Mouse (Mus musculus): ENCODE results near the gene H2-DMa.

DNA sequence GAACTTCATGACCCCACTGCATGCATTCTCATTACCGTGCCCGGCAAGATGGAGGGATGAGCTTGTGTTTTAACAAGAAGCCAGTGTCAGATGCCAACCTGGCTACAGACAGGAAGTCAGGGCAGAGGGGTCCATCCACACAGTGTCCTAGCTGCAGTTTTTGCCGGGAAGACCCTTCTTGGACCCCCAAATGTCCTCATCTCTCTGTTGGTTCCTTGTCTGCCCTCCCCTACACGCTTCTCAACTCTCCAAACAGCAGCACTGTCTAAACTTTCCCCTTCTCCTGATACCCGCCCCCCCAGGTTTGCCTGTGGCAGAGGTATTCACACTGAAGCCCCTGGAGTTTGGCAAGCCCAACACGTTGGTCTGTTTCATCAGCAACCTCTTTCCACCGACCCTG is 18.3 kb downstream of the H2-DMa start:
- no peak for TF ChIP-seq CTCF (IDR thresholded peaks at IDR 0.05; ENCODE audit: borderline replicate concordance, insufficient read depth, low read length)
- no peak for TF ChIP-seq POLR2A (IDR thresholded peaks at IDR 0.05; ENCODE audit: low read depth, low read length)

Data from embryonic fibroblast, embryonic 13.5 days (primary cell).